Mouse (Mus musculus): ENCODE results near the gene Mrpl21. TPM values are rescaled to one million over a fixed set of nuclear protein-coding genes. Genes with fewer than 3 reads are reported as not detected.

The Mrpl21 gene
- polyA plus RNA-seq, 1 experiment, result 34.3 TPM

DNA sequence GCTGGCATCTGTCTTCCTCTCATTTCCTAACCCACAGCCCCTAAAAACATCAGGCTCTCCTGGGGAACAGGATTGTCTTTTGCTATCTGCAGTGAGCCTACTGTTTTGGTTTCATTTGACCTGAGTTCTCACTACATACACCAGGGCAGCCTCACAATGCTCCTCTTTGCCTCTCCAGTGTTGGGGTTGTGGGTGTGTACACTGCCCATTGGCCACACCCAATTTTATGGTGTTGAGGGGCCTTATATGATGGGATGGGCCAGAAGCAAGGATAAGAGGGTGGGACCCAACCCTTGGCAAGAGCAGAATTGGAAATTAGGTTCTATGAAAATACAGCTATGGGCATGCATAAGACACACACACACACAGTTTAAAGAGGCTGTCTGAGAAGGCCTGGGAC is 14.3 kb downstream of the Mrpl21 start:
- Histone ChIP-seq H3K4me1 (ENCODE audit: control insufficient read depth, insufficient read depth, insufficient read length, low read length) (peaks cover 24% of the 10 kb centered on the region; the same call in 1 of the 2 replicates), H3K27ac (ENCODE audit: insufficient read depth, low read depth, low read length) (peak overlapping the region; percentile 98), H3K36me3 (ENCODE audit: control insufficient read depth, insufficient read depth, low read length) (no peaks in the 10 kb centered on the region), H3K27me3 (ENCODE audit: control insufficient read depth, insufficient read depth, low read length) (no peaks in the 10 kb centered on the region), H3K4me3 (ENCODE audit: low read depth, low read length) (no peak overlapping the region)
- TF ChIP-seq CTCF (IDR thresholded peaks at IDR 0.05; ENCODE audit: extremely low read depth, insufficient read length, insufficient replicate concordance, low read depth, low read length), result no peak
- TF ChIP-seq POLR2A (IDR thresholded peaks at IDR 0.05; ENCODE audit: low read depth, low read length), result no peak

DNA sequence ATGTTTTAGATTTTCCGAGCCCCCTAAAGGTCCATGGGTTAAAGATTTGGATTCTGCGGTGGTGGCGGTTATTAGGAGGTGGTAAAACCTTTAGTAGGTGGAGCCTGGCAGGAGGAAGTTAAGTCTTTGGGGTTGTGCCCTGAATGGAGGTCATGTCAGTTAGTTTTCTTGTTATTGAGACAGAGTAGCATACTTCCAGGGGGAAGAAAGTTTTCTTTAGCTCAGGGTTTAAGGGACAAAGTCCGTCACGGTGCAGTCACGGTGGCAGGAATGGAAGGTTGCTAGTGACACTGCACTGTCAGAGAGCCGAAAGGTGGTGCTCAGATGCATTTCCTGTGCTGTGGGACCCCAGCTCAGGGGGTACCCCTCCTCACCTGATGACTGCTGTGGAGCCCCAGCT is 15.1 kb downstream of the Mrpl21 start:
- WGBS, result 39% methylated on average over 7 of the region's 7 CpGs
- TF ChIP-seq POLR2A (IDR thresholded peaks at IDR 0.05; ENCODE audit: low read depth, low read length), result no peak
- TF ChIP-seq CTCF (IDR thresholded peaks at IDR 0.05; ENCODE audit: extremely low read depth, insufficient read length, insufficient replicate concordance, low read depth, low read length), result no peak
- peaks cover 22% of the 10 kb centered on the region; the same call in 1 of the 2 replicates for H3K4me1 ChIP-seq (ENCODE audit: control insufficient read depth, insufficient read depth, insufficient read length, low read length)
- peak overlapping the region; percentile 98 for H3K27ac ChIP-seq (ENCODE audit: insufficient read depth, low read depth, low read length)
- H3K27me3 ChIP-seq (ENCODE audit: control insufficient read depth, insufficient read depth, low read length), result no peaks in the 10 kb centered on the region
- H3K36me3 ChIP-seq (ENCODE audit: control insufficient read depth, insufficient read depth, low read length), result no peaks in the 10 kb centered on the region
- H3K4me3 ChIP-seq (ENCODE audit: low read depth, low read length), result no peak overlapping the region

DNA sequence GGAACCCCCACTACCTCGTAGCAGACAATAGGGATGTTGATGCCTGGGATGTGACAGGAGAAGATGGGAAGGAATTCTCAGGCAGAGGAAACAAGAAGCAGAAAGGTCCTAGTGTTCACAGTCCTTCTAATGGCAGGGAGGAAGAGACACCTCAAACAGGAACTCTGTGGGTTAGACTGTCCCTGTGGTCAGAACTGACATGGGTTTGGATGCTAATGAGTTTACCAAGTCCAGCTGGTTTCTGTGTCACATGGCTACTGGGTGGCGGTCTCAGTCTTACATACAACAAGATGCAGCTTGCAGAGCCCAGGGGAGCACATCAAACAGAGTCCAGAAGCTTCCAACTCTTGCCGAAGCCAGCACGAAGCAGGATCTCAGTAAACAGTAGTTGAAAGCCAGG is 21.3 kb downstream of the Mrpl21 start:
- no peak overlapping the region for H3K4me3 ChIP-seq (ENCODE audit: low read depth, low read length)
- 75% methylated on average over 4 of the region's 4 CpGs for WGBS
- H3K27me3 ChIP-seq (ENCODE audit: control insufficient read depth, insufficient read depth, low read length), result no peaks in the 10 kb centered on the region
- no peaks in the 10 kb centered on the region for H3K36me3 ChIP-seq (ENCODE audit: control insufficient read depth, insufficient read depth, low read length)
- H3K4me1 ChIP-seq (ENCODE audit: control insufficient read depth, insufficient read depth, insufficient read length, low read length), result peaks cover 8% of the 10 kb centered on the region
- no peak for TF ChIP-seq CTCF (IDR thresholded peaks at IDR 0.05; ENCODE audit: extremely low read depth, insufficient read length, insufficient replicate concordance, low read depth, low read length)
- no peak for TF ChIP-seq POLR2A (IDR thresholded peaks at IDR 0.05; ENCODE audit: low read depth, low read length)
- H3K27ac ChIP-seq (ENCODE audit: insufficient read depth, low read depth, low read length), result no peak overlapping the region

DNA sequence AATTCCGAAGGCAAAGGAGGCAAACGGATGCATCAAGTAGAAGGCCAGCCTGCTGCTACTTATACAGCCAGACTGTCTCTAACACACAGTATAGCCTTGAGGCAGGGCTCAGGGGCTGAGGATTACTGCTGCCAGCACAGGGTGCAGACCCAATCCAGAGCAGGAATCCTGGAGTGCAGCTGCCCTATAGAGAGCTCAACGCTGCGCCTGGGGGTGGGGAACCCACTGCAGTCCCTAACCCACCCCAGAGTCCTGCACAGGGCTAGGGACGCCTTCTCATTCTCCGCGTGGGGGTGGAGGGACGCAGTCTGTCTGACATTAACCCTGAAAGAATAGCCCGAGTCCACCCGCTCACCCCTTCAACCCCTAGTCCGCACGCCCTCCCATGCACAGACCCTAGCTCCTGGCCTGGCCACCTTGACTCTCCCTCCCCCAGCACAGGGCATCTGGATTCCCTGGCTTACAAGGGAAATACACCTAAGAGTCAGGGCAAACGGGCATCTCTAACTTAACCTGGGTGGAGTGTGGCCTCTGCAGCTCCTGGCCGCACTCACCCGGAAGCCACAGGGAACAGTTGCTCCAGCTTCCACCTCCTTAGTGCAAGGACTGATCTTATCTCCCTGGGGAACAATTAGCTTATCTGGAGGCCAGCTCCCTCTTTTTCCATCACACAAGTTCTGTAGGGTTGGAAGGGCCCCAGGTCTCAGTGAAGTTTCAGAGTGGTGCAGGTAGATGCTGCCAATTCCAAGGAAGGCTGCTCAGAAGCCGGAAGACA is 24.7 kb downstream of the Mrpl21 start:
- WGBS, result 58% methylated on average over 16 of the region's 16 CpGs
- no peaks in the 10 kb centered on the region for H3K36me3 ChIP-seq (ENCODE audit: control insufficient read depth, insufficient read depth, low read length)

DNA sequence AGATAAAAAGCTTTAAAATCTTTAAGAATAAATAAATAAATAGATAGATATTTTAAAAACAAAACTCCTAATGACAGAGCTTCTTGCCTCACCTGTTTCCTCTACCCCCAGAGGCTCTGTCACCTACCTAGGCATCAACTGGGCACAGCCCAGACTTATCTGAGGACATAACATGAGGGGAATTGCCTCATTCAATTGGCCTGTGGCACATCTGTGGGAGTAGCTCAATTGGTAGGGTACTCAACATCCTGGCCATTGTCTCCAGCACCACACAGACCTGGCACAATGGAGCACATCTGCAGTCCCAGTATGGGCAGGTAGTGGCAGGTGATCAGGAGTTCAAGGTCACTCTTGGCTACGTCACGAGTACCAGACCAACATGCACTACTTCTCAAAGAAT is 36.6 kb downstream of the Mrpl21 start:
- Histone ChIP-seq H3K27ac (ENCODE audit: insufficient read depth, low read depth, low read length) (peak overlapping the region; percentile 82), H3K4me3 (ENCODE audit: low read depth, low read length) (no peak overlapping the region), H3K27me3 (ENCODE audit: control insufficient read depth, insufficient read depth, low read length) (no peaks in the 10 kb centered on the region), H3K4me1 (ENCODE audit: control insufficient read depth, insufficient read depth, insufficient read length, low read length) (peaks cover 18% of the 10 kb centered on the region), H3K36me3 (ENCODE audit: control insufficient read depth, insufficient read depth, low read length) (no peaks in the 10 kb centered on the region)
- TF ChIP-seq POLR2A (IDR thresholded peaks at IDR 0.05; ENCODE audit: low read depth, low read length), result no peak
- no peak for TF ChIP-seq CTCF (IDR thresholded peaks at IDR 0.05; ENCODE audit: extremely low read depth, insufficient read length, insufficient replicate concordance, low read depth, low read length)
- WGBS, result 23% methylated on average over 2 of the region's 2 CpGs

More for the DNA sequence above, 24.7 kb downstream of the Mrpl21 start:
- H3K4me1 ChIP-seq (ENCODE audit: control insufficient read depth, insufficient read depth, insufficient read length, low read length), result peaks cover 8% of the 10 kb centered on the region
- peak overlapping the region; percentile 86 for H3K27ac ChIP-seq (ENCODE audit: insufficient read depth, low read depth, low read length)
- TF ChIP-seq CTCF (IDR thresholded peaks at IDR 0.05; ENCODE audit: extremely low read depth, insufficient read length, insufficient replicate concordance, low read depth, low read length), result no peak
- no peak for TF ChIP-seq POLR2A (IDR thresholded peaks at IDR 0.05; ENCODE audit: low read depth, low read length)
- no peak overlapping the region for H3K4me3 ChIP-seq (ENCODE audit: low read depth, low read length)
- H3K27me3 ChIP-seq (ENCODE audit: control insufficient read depth, insufficient read depth, low read length), result no peaks in the 10 kb centered on the region

DNA sequence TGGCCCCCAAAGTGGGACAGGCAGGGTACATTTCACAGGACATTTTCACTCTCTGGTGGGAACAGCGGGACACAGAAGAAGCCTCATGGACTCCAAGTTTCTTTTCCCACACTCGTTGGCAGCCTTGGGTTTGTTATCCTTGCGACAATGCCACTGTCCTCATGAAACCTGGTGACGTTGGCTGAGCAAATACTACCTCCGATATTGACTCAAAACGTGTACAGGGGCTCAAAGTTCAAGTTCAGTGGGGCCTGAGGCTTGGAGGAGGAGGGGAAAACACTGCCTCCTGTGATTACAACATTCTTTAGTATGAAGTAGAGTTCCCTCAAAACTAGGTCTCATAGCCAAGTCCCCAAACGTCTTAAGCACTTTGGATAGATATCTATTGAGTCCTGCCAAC is 37.4 kb downstream of the Mrpl21 start:
- no peaks in the 10 kb centered on the region for H3K27me3 ChIP-seq (ENCODE audit: control insufficient read depth, insufficient read depth, low read length)
- no peak overlapping the region for H3K4me3 ChIP-seq (ENCODE audit: low read depth, low read length)
- no peaks in the 10 kb centered on the region for H3K36me3 ChIP-seq (ENCODE audit: control insufficient read depth, insufficient read depth, low read length)
- WGBS, result 24% methylated on average over 7 of the region's 7 CpGs
- H3K27ac ChIP-seq (ENCODE audit: insufficient read depth, low read depth, low read length), result peak overlapping the region; percentile 82
- H3K4me1 ChIP-seq (ENCODE audit: control insufficient read depth, insufficient read depth, insufficient read length, low read length), result peaks cover 18% of the 10 kb centered on the region
- TF ChIP-seq CTCF (IDR thresholded peaks at IDR 0.05; ENCODE audit: extremely low read depth, insufficient read length, insufficient replicate concordance, low read depth, low read length) (no peak), POLR2A (IDR thresholded peaks at IDR 0.05; ENCODE audit: low read depth, low read length) (no peak)

DNA sequence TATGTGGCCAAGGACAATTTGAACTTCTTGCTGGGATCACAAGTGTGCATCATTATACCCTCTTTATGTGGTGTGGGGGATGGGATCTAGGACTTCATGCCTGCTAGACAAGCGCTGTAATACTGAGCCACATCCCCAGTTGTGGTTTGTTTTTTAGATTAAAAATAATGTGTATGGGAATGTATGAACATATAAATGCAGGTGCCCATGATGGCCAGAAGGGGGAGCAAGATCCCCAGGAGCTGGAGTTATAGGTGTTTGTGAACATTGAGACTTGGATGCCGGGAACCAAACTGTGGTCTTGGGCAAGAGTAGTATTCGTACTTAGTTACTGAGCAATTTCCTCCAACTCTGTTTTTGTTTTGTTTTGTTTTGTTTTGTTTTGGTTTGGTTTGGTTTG is 38.1 kb downstream of the Mrpl21 start:
- Histone ChIP-seq H3K27ac (ENCODE audit: insufficient read depth, low read depth, low read length) (peak overlapping the region; percentile 98; the same call in 1 of the 2 replicates), H3K36me3 (ENCODE audit: control insufficient read depth, insufficient read depth, low read length) (no peaks in the 10 kb centered on the region), H3K4me3 (ENCODE audit: low read depth, low read length) (no peak overlapping the region), H3K27me3 (ENCODE audit: control insufficient read depth, insufficient read depth, low read length) (no peaks in the 10 kb centered on the region), H3K4me1 (ENCODE audit: control insufficient read depth, insufficient read depth, insufficient read length, low read length) (peaks cover 20% of the 10 kb centered on the region)
- 60% methylated on average over 3 of the region's 3 CpGs for WGBS
- TF ChIP-seq POLR2A (IDR thresholded peaks at IDR 0.05; ENCODE audit: low read depth, low read length) (no peak), CTCF (IDR thresholded peaks at IDR 0.05; ENCODE audit: extremely low read depth, insufficient read length, insufficient replicate concordance, low read depth, low read length) (peak; percentile 61; the same call in 1 of the 2 replicates)
